Mouse (Mus musculus) cerebellum, adult 2 months (tissue): ENCODE measurements around the gene Hoxa3. TPM values are rescaled to one million over a fixed set of nuclear protein-coding genes. Genes with fewer than 3 reads are reported as not detected.

Experiments
- DNase-seq, 2 experiments: peaks; one replicate each; pipeline ENCODE4 v3.0.0; 2021
- H3K27ac ChIP-seq: fragments of 200-500 bp; 2 replicates; pipeline ENCODE4 v1.5.1; 2012; ENCODE audit warnings: low read length, control low read depth, inconsistent platforms; ENCODE audit not compliant: insufficient read depth
- H3K27me3 ChIP-seq: fragments of 200-500 bp; 2 replicates; pipeline ENCODE4 v1.6.1; 2012; ENCODE audit warnings: inconsistent platforms, mild to moderate bottlenecking, low read length, moderate library complexity; ENCODE audit not compliant: control insufficient read depth, insufficient read depth
- H3K4me1 ChIP-seq: fragments of 200-500 bp; 2 replicates; pipeline ENCODE4 v1.6.1; 2011; ENCODE audit warnings: low read length; ENCODE audit not compliant: control insufficient read depth, insufficient read depth
- H3K4me3 ChIP-seq: fragments of 200-500 bp; replicated peaks from 2 replicates; pipeline ENCODE3; 2011; ENCODE audit warnings: mild to moderate bottlenecking, low read depth, low read length, control low read depth; ENCODE audit not compliant: insufficient read depth
- CTCF ChIP-seq: fragments of 200-500 bp; IDR thresholded peaks from 2 replicates; pipeline ENCODE4 v1.5.1; 2011; ENCODE audit warnings: low read depth, mild to moderate bottlenecking, control low read depth, low read length, moderate library complexity, borderline replicate concordance; ENCODE audit not compliant: insufficient read depth
- POLR2A ChIP-seq: fragments of 200-500 bp; IDR thresholded peaks from 2 replicates; pipeline ENCODE4 v1.6.1; 2011; ENCODE audit warnings: low read length, control low read depth, borderline replicate concordance; ENCODE audit not compliant: insufficient read depth
- WGBS: fragments of 180-500 bp; shearing (Covaris S2); methylation state at CpG from one replicate; pipeline ENCODE4 v1.1.7; 2018; 5-methylcytosine and 5-hydroxymethylcytosine counted together
- polyA plus RNA-seq: library from polyadenylated mRNA; depleted of rRNA; stranded (reverse); fragments of >200 nt; gene quantifications from 2 replicates; pipeline ENCODE4 v1.2.3, GENCODE M21; 2012

The Hoxa3 gene
- polyA plus RNA-seq, 1 experiment = 2.2 TPM

GRCm38 (mm10) chr6:52171331-52171730 lies 41.8 kb downstream of the Hoxa3 start:
- TF ChIP-seq POLR2A = no peak
- TF ChIP-seq CTCF = no peak
- DNase-seq = no peak
- Histone ChIP-seq H3K27me3 (peaks cover 12% of the 10 kb centered on the region; the same call in 1 of the 2 replicates), H3K4me3 (no peak overlapping the region), H3K4me1 (no peaks in the 10 kb centered on the region), H3K27ac (no peak overlapping the region)
- 4% methylated on average over 4 of the region's 4 CpGs for WGBS

GRCm38 (mm10) chr6:52170898-52171223 lies 42.3 kb downstream of the Hoxa3 start:
- no peak for DNase-seq
- Histone ChIP-seq H3K4me1 (no peaks in the 10 kb centered on the region), H3K4me3 (no peak overlapping the region), H3K27me3 (peaks cover 11% of the 10 kb centered on the region; the same call in 1 of the 2 replicates), H3K27ac (no peak overlapping the region)
- WGBS = 11% methylated on average over 5 of the region's 5 CpGs
- TF ChIP-seq POLR2A (no peak), CTCF (no peak)

- Histone ChIP-seq H3K4me1 (no peaks in the 10 kb centered on the region), H3K27me3 (peaks cover 11% of the 10 kb centered on the region; the same call in 1 of the 2 replicates), H3K4me3 (no peak overlapping the region), H3K27ac (no peak overlapping the region)
- 4% methylated on average over 40 of the region's 40 CpGs for WGBS
- TF ChIP-seq CTCF (no peak), POLR2A (no peak)
- DNase-seq = no peak
Observed at GRCm38 (mm10) chr6:52170166-52170897, 42.8 kb downstream of the Hoxa3 start.

- Histone ChIP-seq H3K4me3 (no peak overlapping the region), H3K4me1 (no peaks in the 10 kb centered on the region), H3K27me3 (peaks cover 12% of the 10 kb centered on the region; the same call in 1 of the 2 replicates), H3K27ac (no peak overlapping the region)
- WGBS = 9% methylated on average over 16 of the region's 16 CpGs
- TF ChIP-seq POLR2A (no peak), CTCF (no peak)
- DNase-seq = no peak
Observed at GRCm38 (mm10) chr6:52169499-52170165, 43.5 kb downstream of the Hoxa3 start.

GRCm38 (mm10) chr6:52168191-52169055 lies 44.7 kb downstream of the Hoxa3 start:
- no peak overlapping the region for H3K27ac ChIP-seq
- WGBS = 3% methylated on average over 42 of the region's 42 CpGs
- no peak overlapping the region for H3K4me3 ChIP-seq
- H3K4me1 ChIP-seq = no peaks in the 10 kb centered on the region
- H3K27me3 ChIP-seq = peaks cover 19% of the 10 kb centered on the region; the same call in 1 of the 2 replicates
- TF ChIP-seq POLR2A (no peak), CTCF (no peak)
- DNase-seq = no peak

- WGBS = 3% methylated on average over 14 of the region's 14 CpGs
- no peak for DNase-seq
Observed at GRCm38 (mm10) chr6:52167736-52168161, 45.4 kb downstream of the Hoxa3 start.

GRCm38 (mm10) chr6:52167176-52167575 lies 46.0 kb downstream of the Hoxa3 start:
- H3K27me3 ChIP-seq = peaks cover 21% of the 10 kb centered on the region; the same call in 1 of the 2 replicates
- no peak overlapping the region for H3K4me3 ChIP-seq
- H3K4me1 ChIP-seq = no peaks in the 10 kb centered on the region
- DNase-seq = no peak
- no peak for TF ChIP-seq CTCF
- no peak for TF ChIP-seq POLR2A
- WGBS = 21% methylated on average over 1 of the region's 1 CpGs
- no peak overlapping the region for H3K27ac ChIP-seq

More at GRCm38 (mm10) chr6:52167736-52168161, 45.4 kb downstream of the Hoxa3 start:
- TF ChIP-seq CTCF (no peak), POLR2A (no peak)
- Histone ChIP-seq H3K27ac (no peak overlapping the region), H3K4me3 (no peak overlapping the region), H3K27me3 (peaks cover 23% of the 10 kb centered on the region; the same call in 1 of the 2 replicates), H3K4me1 (no peaks in the 10 kb centered on the region)
